28 mouse cellular contexts compared by ENCODE assay signal in the genomic region with DNA sequence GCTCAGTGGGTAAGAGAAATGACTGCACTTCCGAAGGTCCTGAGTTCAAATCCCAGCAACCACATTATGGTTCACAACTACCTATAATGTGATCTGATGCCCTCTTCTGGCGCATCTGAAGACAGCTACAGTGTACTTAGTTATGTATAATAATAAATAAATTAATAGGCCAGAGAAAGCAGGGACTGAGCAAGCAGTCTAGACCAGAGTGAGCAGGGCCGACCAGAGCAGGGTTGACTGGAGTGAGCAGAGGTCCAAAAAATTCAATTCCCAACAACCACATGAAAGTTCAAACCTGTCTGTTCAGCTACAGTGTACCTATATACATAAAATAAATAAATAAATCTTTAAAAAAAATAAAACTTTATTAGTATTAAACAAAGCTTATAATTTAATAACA. TPM values are rescaled to one million over a fixed set of nuclear protein-coding genes. Genes with fewer than 3 reads are reported as not detected.
A peak's percentile ranks its signal among the peaks of the same experiment; 100 is the strongest.
DNase-seq lines count a peak whose midpoint lies in the region; ATAC-seq and TF ChIP-seq lines count a peak whose summit lies in the region.
"Had no signal": no experiment of that assay in that cellular context is flagged by ENCODE, and none has a peak within 500 bp of the region (broad histone marks: within the 10 kb centered on the region; RNA-seq: fewer than 3 reads in every experiment).

No protein-coding gene starts in this region.

- WGBS in forebrain, embryonic 11.5 days, result 86% methylated on average over 3 of the region's 3 CpGs
- WGBS in forebrain, embryonic 14.5 days, result 84% methylated on average over 3 of the region's 3 CpGs
- WGBS in hindbrain, embryonic 14.5 days, result 87% methylated on average over 3 of the region's 3 CpGs
- 85% methylated on average over 3 of the region's 3 CpGs for WGBS in hindbrain, embryonic 16.5 days
- WGBS in midbrain, embryonic 12.5 days, result 77% methylated on average over 3 of the region's 3 CpGs
- 87% methylated on average over 3 of the region's 3 CpGs for WGBS in midbrain, postnatal 0 days

- H3K27me3 ChIP-seq in forebrain, embryonic 11.5 days (ENCODE audit: control insufficient read depth, insufficient read depth, low read length), result no peaks in the 10 kb centered on the region
- H3K27me3 ChIP-seq in forebrain, embryonic 14.5 days (replicated peaks; ENCODE audit: control insufficient read depth, insufficient read depth, low read length), result no peaks in the 10 kb centered on the region
- H3K27me3 ChIP-seq in hindbrain, embryonic 14.5 days (ENCODE audit: control insufficient read depth, insufficient read depth, low read length), result no peaks in the 10 kb centered on the region
- no peaks in the 10 kb centered on the region for H3K27me3 ChIP-seq in hindbrain, embryonic 16.5 days (replicated peaks; ENCODE audit: control insufficient read depth, insufficient read depth, low read length)
- H3K27me3 ChIP-seq in midbrain, embryonic 12.5 days, result no peaks in the 10 kb centered on the region
- no peaks in the 10 kb centered on the region for H3K27me3 ChIP-seq in midbrain, postnatal 0 days (ENCODE audit: insufficient read depth, low read length)
- no peaks in the 10 kb centered on the region for H3K27me3 ChIP-seq in MEL (ENCODE audit: control insufficient read depth in 1 of 2, insufficient read depth in 2 of 2, low read length in 2 of 2)
- H3K27me3 ChIP-seq: CH12.LX; embryonic facial prominence, embryonic 15.5 days; heart, embryonic 12.5 days; intestine, embryonic 15.5 days had no signal

- TF ChIP-seq CTCF in midbrain, postnatal 0 days (IDR thresholded peaks at IDR 0.05), result no peak
- peak in 1 of 3 experiments; percentile 12; a peak in 1 of 6 replicates for TF ChIP-seq CTCF in MEL (IDR thresholded peaks at IDR 0.05 in 2 of 3, conservative IDR thresholded peaks at IDR 0.05 in 1 of 3; ENCODE audit: control insufficient read depth in 1 of 3, insufficient read depth in 1 of 3, low read depth in 2 of 3, low read length in 3 of 3, poor library complexity in 1 of 3, severe bottlenecking in 1 of 3)

- H3K4me1 ChIP-seq in forebrain, embryonic 11.5 days (replicated peaks; ENCODE audit: control insufficient read depth, insufficient read depth, low read length), result no peaks in the 10 kb centered on the region
- no peaks in the 10 kb centered on the region for H3K4me1 ChIP-seq in forebrain, embryonic 14.5 days (ENCODE audit: control insufficient read depth, insufficient read depth, low read length)
- H3K4me1 ChIP-seq in hindbrain, embryonic 14.5 days (replicated peaks; ENCODE audit: control insufficient read depth, insufficient read depth, low read length), result no peaks in the 10 kb centered on the region
- H3K4me1 ChIP-seq in hindbrain, embryonic 16.5 days (ENCODE audit: control insufficient read depth, insufficient read depth, low read depth, low read length), result no peaks in the 10 kb centered on the region
- no peaks in the 10 kb centered on the region for H3K4me1 ChIP-seq in midbrain, embryonic 12.5 days
- H3K4me1 ChIP-seq in midbrain, postnatal 0 days (ENCODE audit: insufficient read depth, low read length), result no peaks in the 10 kb centered on the region
- no peaks in the 10 kb centered on the region for H3K4me1 ChIP-seq in MEL (ENCODE audit: control insufficient read depth in 1 of 2, insufficient read depth in 2 of 2, low read length in 2 of 2)
- H3K4me1 ChIP-seq: embryonic facial prominence, embryonic 15.5 days; heart, embryonic 12.5 days; hindbrain, embryonic 10.5 days; intestine, embryonic 15.5 days had no signal

- H3K9ac ChIP-seq in forebrain, embryonic 11.5 days (ENCODE audit: low read length), result no peak overlapping the region
- H3K9ac ChIP-seq in forebrain, embryonic 14.5 days (ENCODE audit: low read length), result no peak overlapping the region
- H3K9ac ChIP-seq in hindbrain, embryonic 14.5 days, result no peak overlapping the region
- no peak overlapping the region for H3K9ac ChIP-seq in hindbrain, embryonic 16.5 days (ENCODE audit: low read depth, low read length)
- H3K9ac ChIP-seq in midbrain, embryonic 12.5 days (replicated peaks), result no peak overlapping the region
- no peak overlapping the region for H3K9ac ChIP-seq in midbrain, postnatal 0 days (replicated peaks; ENCODE audit: low read length, poor library complexity, severe bottlenecking)
- no peak overlapping the region for H3K9ac ChIP-seq in MEL (ENCODE audit: control insufficient read depth, low read depth, low read length, poor library complexity, severe bottlenecking)
- H3K9ac ChIP-seq: embryonic facial prominence, embryonic 15.5 days; heart, embryonic 12.5 days; intestine, embryonic 15.5 days had no signal

- no peak for TF ChIP-seq EP300 in MEL (IDR thresholded peaks at IDR 0.05; ENCODE audit: low read depth in 1 of 2, low read length in 2 of 2)

- no peak for TF ChIP-seq POLR2A in MEL (IDR thresholded peaks at IDR 0.05; ENCODE audit: control insufficient read depth in 1 of 2, insufficient read depth in 1 of 2, low read depth in 1 of 2, low read length in 2 of 2, poor library complexity in 1 of 2)

- 0 out of 2 replicates have a peak, but pooled peaks have one; percentile 24 for ATAC-seq in forebrain, embryonic 11.5 days (replicated peaks; ENCODE audit: low FRiP score)
- no peak for ATAC-seq in forebrain, embryonic 14.5 days
- ATAC-seq in hindbrain, embryonic 14.5 days (ENCODE audit: low FRiP score), result 0 out of 2 replicates have a peak, but pooled peaks have one; percentile 48
- ATAC-seq in hindbrain, embryonic 16.5 days, result no peak
- ATAC-seq in midbrain, embryonic 12.5 days (ENCODE audit: low FRiP score, low read depth), result peak; percentile 60
- ATAC-seq in midbrain, postnatal 0 days (ENCODE audit: low FRiP score), result no peak

- H3K4me2 ChIP-seq in forebrain, embryonic 11.5 days (ENCODE audit: low read depth, low read length, severe bottlenecking), result no peak overlapping the region
- no peak overlapping the region for H3K4me2 ChIP-seq in forebrain, embryonic 14.5 days (ENCODE audit: low read length)
- no peak overlapping the region for H3K4me2 ChIP-seq in hindbrain, embryonic 14.5 days (replicated peaks)
- no peak overlapping the region for H3K4me2 ChIP-seq in hindbrain, embryonic 16.5 days (ENCODE audit: low read length)
- H3K4me2 ChIP-seq in midbrain, embryonic 12.5 days (replicated peaks), result no peak overlapping the region
- H3K4me2 ChIP-seq in midbrain, postnatal 0 days (ENCODE audit: low read depth, low read length, poor library complexity, severe bottlenecking), result no peak overlapping the region
- H3K4me2 ChIP-seq: embryonic facial prominence, embryonic 15.5 days; heart, embryonic 12.5 days; intestine, embryonic 15.5 days had no signal

- H3K36me3 ChIP-seq in forebrain, embryonic 11.5 days (ENCODE audit: control insufficient read depth, insufficient read depth, low read length), result no peaks in the 10 kb centered on the region
- no peaks in the 10 kb centered on the region for H3K36me3 ChIP-seq in forebrain, embryonic 14.5 days (ENCODE audit: control insufficient read depth, insufficient read depth, low read length)
- no peaks in the 10 kb centered on the region for H3K36me3 ChIP-seq in hindbrain, embryonic 14.5 days (replicated peaks; ENCODE audit: control insufficient read depth, insufficient read depth)
- no peaks in the 10 kb centered on the region for H3K36me3 ChIP-seq in hindbrain, embryonic 16.5 days (ENCODE audit: control insufficient read depth, insufficient read depth, low read length)
- H3K36me3 ChIP-seq in midbrain, embryonic 12.5 days, result no peaks in the 10 kb centered on the region
- no peaks in the 10 kb centered on the region for H3K36me3 ChIP-seq in midbrain, postnatal 0 days (ENCODE audit: insufficient read depth, low read length)
- no peaks in the 10 kb centered on the region for H3K36me3 ChIP-seq in MEL (ENCODE audit: control insufficient read depth in 1 of 2, insufficient read depth in 2 of 2, low read length in 2 of 2)
- H3K36me3 ChIP-seq: embryonic facial prominence, embryonic 15.5 days; heart, embryonic 12.5 days; hindbrain, embryonic 10.5 days; intestine, embryonic 15.5 days had no signal

- no peaks in the 10 kb centered on the region for H3K79me2 ChIP-seq in MEL (ENCODE audit: control insufficient read depth, insufficient read depth, low read length, poor library complexity)

- DNase-seq in forebrain, embryonic 11.5 days (ENCODE audit: low spot score), result no peak
- no peak for DNase-seq in forebrain, embryonic 14.5 days (ENCODE audit: low spot score)
- DNase-seq in hindbrain, embryonic 14.5 days (ENCODE audit: low spot score), result no peak
- no peak for DNase-seq in midbrain, postnatal 0 days (ENCODE audit: low spot score)
- peak; percentile 27 for DNase-seq in MEL (ENCODE audit: low read depth, low spot score)
- DNase-seq in frontal cortex, postnatal 10 days (ENCODE audit: low spot score in 2 of 2), result no peak
- DNase-seq: cerebellum, adult 11 months; cerebellum, adult 8-10 months; gastrocnemius, adult 2 months; gastrocnemius, postnatal 25 days had no signal

- no peaks in the 10 kb centered on the region for H3K9me3 ChIP-seq in forebrain, embryonic 11.5 days (ENCODE audit: control insufficient read depth, low read length)
- H3K9me3 ChIP-seq in forebrain, embryonic 14.5 days (replicated peaks; ENCODE audit: control insufficient read depth, low read length), result no peaks in the 10 kb centered on the region
- H3K9me3 ChIP-seq in hindbrain, embryonic 14.5 days (ENCODE audit: control insufficient read depth, low read length), result no peaks in the 10 kb centered on the region
- no peaks in the 10 kb centered on the region for H3K9me3 ChIP-seq in hindbrain, embryonic 16.5 days (ENCODE audit: control insufficient read depth, low read length)
- H3K9me3 ChIP-seq in midbrain, embryonic 12.5 days, result no peaks in the 10 kb centered on the region
- H3K9me3 ChIP-seq in midbrain, postnatal 0 days (ENCODE audit: low read length), result no peaks in the 10 kb centered on the region
- H3K9me3 ChIP-seq in MEL (replicated peaks; ENCODE audit: insufficient read depth, low read length), result no peaks in the 10 kb centered on the region
- H3K9me3 ChIP-seq: embryonic facial prominence, embryonic 15.5 days; heart, embryonic 12.5 days; hindbrain, embryonic 10.5 days; intestine, embryonic 15.5 days had no signal

- no peak overlapping the region for H3K4me3 ChIP-seq in forebrain, embryonic 11.5 days (ENCODE audit: low read depth, low read length)
- H3K4me3 ChIP-seq in forebrain, embryonic 14.5 days (ENCODE audit: low read depth, low read length), result no peak overlapping the region
- H3K4me3 ChIP-seq in hindbrain, embryonic 14.5 days (replicated peaks; ENCODE audit: low read length), result no peak overlapping the region
- H3K4me3 ChIP-seq in hindbrain, embryonic 16.5 days (ENCODE audit: low read length), result no peak overlapping the region
- no peak overlapping the region for H3K4me3 ChIP-seq in midbrain, embryonic 12.5 days
- H3K4me3 ChIP-seq in midbrain, postnatal 0 days (ENCODE audit: low read depth, low read length), result no peak overlapping the region
- H3K4me3 ChIP-seq in MEL (ENCODE audit: control insufficient read depth in 1 of 2, insufficient read depth in 1 of 2, low read depth in 2 of 2, low read length in 2 of 2), result no peak overlapping the region
- H3K4me3 ChIP-seq: embryonic facial prominence, embryonic 15.5 days; erythroblast, embryonic 14.5 days; gastrocnemius, adult 2 months; heart, embryonic 12.5 days; hindbrain, embryonic 10.5 days; intestine, embryonic 15.5 days had no signal

- no peak for TF ChIP-seq RAD21 in MEL (IDR thresholded peaks at IDR 0.05; ENCODE audit: low read depth, low read length)

- H3K27ac ChIP-seq in forebrain, embryonic 11.5 days (ENCODE audit: low read depth, low read length), result no peak overlapping the region
- H3K27ac ChIP-seq in forebrain, embryonic 14.5 days (ENCODE audit: low read depth, low read length), result no peak overlapping the region
- no peak overlapping the region for H3K27ac ChIP-seq in hindbrain, embryonic 14.5 days
- H3K27ac ChIP-seq in hindbrain, embryonic 16.5 days (ENCODE audit: low read depth, low read length), result no peak overlapping the region
- no peak overlapping the region for H3K27ac ChIP-seq in midbrain, embryonic 12.5 days (replicated peaks)
- no peak overlapping the region for H3K27ac ChIP-seq in midbrain, postnatal 0 days (ENCODE audit: low read depth, low read length)
- no peak overlapping the region for H3K27ac ChIP-seq in MEL (ENCODE audit: control insufficient read depth, low read depth, low read length)
- H3K27ac ChIP-seq: embryonic facial prominence, embryonic 15.5 days; gastrocnemius, adult 2 months; hindbrain, embryonic 10.5 days; intestine, embryonic 15.5 days had no signal

RNA-seq across cellular contexts. Expression of gene Pdc, which starts 52.2 kb away (rescaled TPM):
- 0.40 TPM in 1 of 2 replicates, not detected in the other for polyA plus RNA-seq in forebrain, embryonic 11.5 days (2014; fragmentation: Nextera tagmentation; extraction: Ambion mirVana)
- not detected in 2 replicates for polyA plus RNA-seq in forebrain, embryonic 14.5 days (2014; fragmentation: Nextera tagmentation; extraction: Ambion mirVana)
- polyA plus RNA-seq in hindbrain, embryonic 14.5 days (2014; fragmentation: Nextera tagmentation; extraction: Ambion mirVana), result not detected in 2 replicates
- not detected in 2 replicates for polyA plus RNA-seq in hindbrain, embryonic 16.5 days (2015; fragmentation: Nextera tagmentation; extraction: Ambion mirVana)
- 0.25 TPM in 1 of 2 replicates, not detected in the other for polyA plus RNA-seq in midbrain, embryonic 12.5 days (2016; fragmentation: Nextera tagmentation; extraction: Ambion mirVana)
- total RNA-seq in midbrain, postnatal 0 days (2014; rRNA removed), result not detected in 2 replicates
- not detected in 2 replicates for polyA plus RNA-seq in midbrain, postnatal 0 days (2015; fragmentation: Nextera tagmentation; extraction: Ambion mirVana)
- not detected in 2 replicates for total RNA-seq in MEL (2012; rRNA removed)
- polyA plus RNA-seq in MEL (2012; ENCODE audit: insufficient read depth in 1 of 2, insufficient read length in 2 of 2, low read depth in 1 of 2, low replicate concordance in 2 of 2, missing spikeins in 1 of 2), result not detected
- total RNA-seq: adrenal gland, postnatal 10 days; adrenal gland, postnatal 4 days; CH12.LX; common myeloid progenitor, adult 5-6 weeks; granulocyte monocyte progenitor cell, adult 5-6 weeks; heart, adult 8-10 months; heart, postnatal 25 days had no signal
- polyA plus RNA-seq: brain, embryonic 14.5 days; embryonic facial prominence, embryonic 11.5 days; embryonic facial prominence, embryonic 15.5 days; erythroblast, embryonic 14.5 days; forebrain, embryonic 16.5 days; heart, embryonic 12.5 days; heart, embryonic 16.5 days; hindbrain, embryonic 10.5 days; intestine, embryonic 15.5 days had no signal

Comparison
In these comparisons a context has a peak if more than half of its experiments do, and no peak if none do; other contexts are left out.
1. ATAC-seq: peak in forebrain, embryonic 11.5 days (single experiment), hindbrain, embryonic 14.5 days (single experiment) and midbrain, embryonic 12.5 days (single experiment); none in forebrain, embryonic 14.5 days (single experiment), hindbrain, embryonic 16.5 days (single experiment) and midbrain, postnatal 0 days (single experiment).